Mouse (Mus musculus): ENCODE measurements around the gene Sema3f.

DNA sequence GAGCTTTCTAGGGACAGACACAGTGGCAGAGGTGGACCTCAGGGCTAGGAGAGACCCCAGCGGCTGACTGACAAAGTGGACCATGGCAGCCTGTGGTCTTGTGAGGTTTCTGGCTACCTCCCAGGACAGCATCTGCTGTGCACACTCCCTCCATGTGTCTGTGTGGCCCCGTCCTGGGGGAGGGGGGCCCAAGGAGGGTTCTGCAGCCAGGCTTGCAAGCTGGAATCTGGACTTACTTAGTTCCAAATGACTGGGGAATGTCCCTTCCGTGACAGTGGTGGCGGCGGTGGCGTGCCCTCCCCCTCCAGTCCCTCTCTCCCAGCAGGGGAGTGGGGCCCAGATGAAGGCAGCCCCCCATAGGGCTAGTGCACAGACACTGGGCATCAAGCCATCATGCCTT, 6.7 kb upstream of the Sema3f start:
- TF ChIP-seq CTCF (IDR thresholded peaks at IDR 0.05; ENCODE audit: borderline replicate concordance, insufficient read depth, low read depth, low read length) (no peak), POLR2A (IDR thresholded peaks at IDR 0.05; ENCODE audit: borderline replicate concordance, insufficient read depth, low read length) (no peak)
